Comparison of ENCODE assay signal across 8 mouse cellular contexts in the genomic region with DNA sequence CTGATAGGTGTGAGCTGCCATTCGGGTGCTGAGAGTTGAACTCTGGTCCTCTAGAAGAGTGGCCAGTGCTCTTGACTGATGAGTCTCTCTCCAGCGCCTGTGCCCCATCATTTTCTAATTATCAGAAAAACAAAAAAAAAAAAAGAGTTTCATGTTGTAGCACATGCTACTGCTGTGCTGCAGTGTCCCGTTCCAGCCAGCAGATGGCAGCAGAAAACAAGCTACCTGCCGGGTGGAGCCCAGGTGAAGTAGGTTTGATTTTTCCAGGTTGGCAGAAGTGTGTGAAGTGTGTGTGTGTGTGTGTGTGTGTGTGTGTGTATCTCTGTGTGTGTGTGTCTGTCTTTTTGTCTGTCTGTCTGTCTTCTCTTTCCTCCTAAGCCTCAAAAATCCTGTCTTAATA. TPM values are rescaled to one million over a fixed set of nuclear protein-coding genes. Genes with fewer than 3 reads are reported as not detected.
DNase-seq lines count a peak whose midpoint lies in the region; ATAC-seq and TF ChIP-seq lines count a peak whose summit lies in the region.

No protein-coding gene starts in this region.

- no peak overlapping the region for H3K4me2 ChIP-seq in hindbrain, embryonic 11.5 days (replicated peaks; ENCODE audit: low read depth, low read length)
- no peak overlapping the region for H3K4me2 ChIP-seq in hindbrain, embryonic 13.5 days

- H3K27ac ChIP-seq in hindbrain, embryonic 11.5 days (ENCODE audit: low read depth, low read length) = no peak overlapping the region
- H3K27ac ChIP-seq in hindbrain, embryonic 13.5 days = no peak overlapping the region
- no peak overlapping the region for H3K27ac ChIP-seq in MEL (ENCODE audit: control insufficient read depth, low read depth, low read length)
- no peak overlapping the region for H3K27ac ChIP-seq in cerebellum, adult 2 months (ENCODE audit: insufficient read depth, low read length)
- no peak overlapping the region for H3K27ac ChIP-seq in limb, embryonic 10.5 days

- peak; percentile 80 for DNase-seq in hindbrain, embryonic 11.5 days (ENCODE audit: low spot score)
- peak; percentile 38 for DNase-seq in MEL (ENCODE audit: low read depth, low spot score)
- DNase-seq in cerebellum, adult 2 months = peak; percentile 61 to 78
- peak; percentile 81 for DNase-seq in heart, postnatal 4 days
- DNase-seq in limb, embryonic 10.5 days (ENCODE audit: low spot score) = peak; percentile 86
- peak; percentile 48 for DNase-seq in right cerebral cortex, adult 18-20 months
- DNase-seq in urinary bladder, postnatal 36 days (ENCODE audit: low spot score in 2 of 2) = peak; percentile 45 to 58

- ATAC-seq in hindbrain, embryonic 11.5 days (ENCODE audit: low FRiP score) = no peak
- no peak for ATAC-seq in hindbrain, embryonic 13.5 days (ENCODE audit: low FRiP score)

- 12% methylated on average over 4 of the region's 4 CpGs for WGBS in hindbrain, embryonic 11.5 days
- WGBS in hindbrain, embryonic 13.5 days = 10% methylated on average over 4 of the region's 4 CpGs
- WGBS in cerebellum, adult 2 months = 16% methylated on average over 4 of the region's 4 CpGs
- 7% methylated on average over 4 of the region's 4 CpGs for WGBS in limb, embryonic 10.5 days

- peak; percentile 75 for TF ChIP-seq RAD21 in MEL (IDR thresholded peaks at IDR 0.05; ENCODE audit: low read depth, low read length)

- H3K4me1 ChIP-seq in hindbrain, embryonic 11.5 days (replicated peaks; ENCODE audit: control insufficient read depth, insufficient read depth, low read length) = no peaks in the 10 kb centered on the region; the same call in 1 of the 2 replicates
- H3K4me1 ChIP-seq in hindbrain, embryonic 13.5 days (replicated peaks) = peaks cover 21% of the 10 kb centered on the region
- H3K4me1 ChIP-seq in MEL (ENCODE audit: control insufficient read depth in 1 of 2, insufficient read depth in 2 of 2, low read length in 2 of 2) = no peaks in the 10 kb centered on the region
- no peaks in the 10 kb centered on the region for H3K4me1 ChIP-seq in cerebellum, adult 2 months (ENCODE audit: control insufficient read depth, insufficient read depth, low read length)
- peaks cover 39% of the 10 kb centered on the region for H3K4me1 ChIP-seq in limb, embryonic 10.5 days

- TF ChIP-seq EP300 in MEL (IDR thresholded peaks at IDR 0.05; ENCODE audit: low read depth in 1 of 2, low read length in 2 of 2) = no peak

- TF ChIP-seq CTCF in MEL (IDR thresholded peaks at IDR 0.05 in 2 of 3, conservative IDR thresholded peaks at IDR 0.05 in 1 of 3; ENCODE audit: control insufficient read depth in 1 of 3, insufficient read depth in 1 of 3, low read depth in 2 of 3, low read length in 3 of 3, poor library complexity in 1 of 3, severe bottlenecking in 1 of 3) = peak; percentile 59 to 93 (median 74)
- TF ChIP-seq CTCF in cerebellum, adult 2 months (IDR thresholded peaks at IDR 0.05; ENCODE audit: borderline replicate concordance, insufficient read depth, low read depth, low read length) = peak; percentile 95

- H3K79me2 ChIP-seq in MEL (ENCODE audit: control insufficient read depth, insufficient read depth, low read length, poor library complexity) = no peaks in the 10 kb centered on the region

- no peaks in the 10 kb centered on the region for H3K36me3 ChIP-seq in hindbrain, embryonic 11.5 days (ENCODE audit: control insufficient read depth, insufficient read depth, low read length)
- H3K36me3 ChIP-seq in hindbrain, embryonic 13.5 days = no peaks in the 10 kb centered on the region
- H3K36me3 ChIP-seq in MEL (ENCODE audit: control insufficient read depth in 1 of 2, insufficient read depth in 2 of 2, low read length in 2 of 2) = no peaks in the 10 kb centered on the region
- no peaks in the 10 kb centered on the region for H3K36me3 ChIP-seq in limb, embryonic 10.5 days

- no peak overlapping the region for H3K4me3 ChIP-seq in hindbrain, embryonic 11.5 days (ENCODE audit: low read depth, low read length)
- H3K4me3 ChIP-seq in hindbrain, embryonic 13.5 days = no peak overlapping the region
- no peak overlapping the region for H3K4me3 ChIP-seq in MEL (ENCODE audit: control insufficient read depth in 1 of 2, insufficient read depth in 1 of 2, low read depth in 2 of 2, low read length in 2 of 2)
- H3K4me3 ChIP-seq in cerebellum, adult 2 months (replicated peaks; ENCODE audit: insufficient read depth, low read depth, low read length) = no peak overlapping the region
- no peak overlapping the region for H3K4me3 ChIP-seq in limb, embryonic 10.5 days

- TF ChIP-seq POLR2A in MEL (IDR thresholded peaks at IDR 0.05; ENCODE audit: control insufficient read depth in 1 of 2, insufficient read depth in 1 of 2, low read depth in 1 of 2, low read length in 2 of 2, poor library complexity in 1 of 2) = no peak
- TF ChIP-seq POLR2A in cerebellum, adult 2 months (IDR thresholded peaks at IDR 0.05; ENCODE audit: borderline replicate concordance, insufficient read depth, low read length) = no peak

- no peaks in the 10 kb centered on the region for H3K9me3 ChIP-seq in hindbrain, embryonic 11.5 days (ENCODE audit: control insufficient read depth, low read length)
- H3K9me3 ChIP-seq in hindbrain, embryonic 13.5 days = 0 out of 2 replicates have a peak, but pooled peaks cover 1% of the 10 kb centered on the region
- no peaks in the 10 kb centered on the region for H3K9me3 ChIP-seq in MEL (replicated peaks; ENCODE audit: insufficient read depth, low read length)
- H3K9me3 ChIP-seq in limb, embryonic 10.5 days (replicated peaks) = no peaks in the 10 kb centered on the region

- H3K27me3 ChIP-seq in hindbrain, embryonic 11.5 days (ENCODE audit: control insufficient read depth, insufficient read depth, low read length) = no peaks in the 10 kb centered on the region
- H3K27me3 ChIP-seq in hindbrain, embryonic 13.5 days = peaks cover 17% of the 10 kb centered on the region; the same call in 1 of the 2 replicates
- H3K27me3 ChIP-seq in MEL (ENCODE audit: control insufficient read depth in 1 of 2, insufficient read depth in 2 of 2, low read length in 2 of 2) = no peaks in the 10 kb centered on the region
- no peaks in the 10 kb centered on the region for H3K27me3 ChIP-seq in cerebellum, adult 2 months (ENCODE audit: control insufficient read depth, insufficient read depth, low read length)
- peaks cover 4% of the 10 kb centered on the region; the same call in 1 of the 2 replicates for H3K27me3 ChIP-seq in limb, embryonic 10.5 days (ENCODE audit: low read depth, poor library complexity, severe bottlenecking)

- no peak overlapping the region for H3K9ac ChIP-seq in hindbrain, embryonic 11.5 days (ENCODE audit: low read depth, low read length)
- no peak overlapping the region for H3K9ac ChIP-seq in hindbrain, embryonic 13.5 days
- no peak overlapping the region for H3K9ac ChIP-seq in MEL (ENCODE audit: control insufficient read depth, low read depth, low read length, poor library complexity, severe bottlenecking)

TF ChIP-seq in MEL, 35 proteins besides CTCF, POLR2A, EP300 and RAD21:
- TF ChIP-seq SIN3A (IDR thresholded peaks at IDR 0.05; ENCODE audit: low read length) (no peak), GABPA (IDR thresholded peaks at IDR 0.05; ENCODE audit: low read depth, low read length) (no peak), ZC3H11A (IDR thresholded peaks at IDR 0.05; ENCODE audit: low read depth, low read length) (peak; percentile 51), MXI1 (IDR thresholded peaks at IDR 0.05; ENCODE audit: low read depth, low read length) (no peak), ZNF384 (IDR thresholded peaks at IDR 0.05; ENCODE audit: low read depth, low read length) (peak; percentile 66), MAX (IDR thresholded peaks at IDR 0.05; ENCODE audit: low read length) (no peak), SMC3 (IDR thresholded peaks at IDR 0.05; ENCODE audit: low read depth, low read length) (peak; percentile 74)

RNA-seq across cellular contexts. Expression of a gene that starts 41.9 kb away (rescaled TPM):
- polyA plus RNA-seq in hindbrain, embryonic 11.5 days (2014; fragmentation: Nextera tagmentation; extraction: Ambion mirVana) = 4.2 and 5.0 TPM in 2 replicates
- polyA plus RNA-seq in hindbrain, embryonic 13.5 days (2015; fragmentation: Nextera tagmentation; extraction: Ambion mirVana) = 6.3 and 6.7 TPM in 2 replicates
- total RNA-seq in MEL (2012; rRNA removed) = not detected in 2 replicates
- not detected for polyA plus RNA-seq in MEL (2012; ENCODE audit: insufficient read depth in 1 of 2, insufficient read length in 2 of 2, low read depth in 1 of 2, low replicate concordance in 2 of 2, missing spikeins in 1 of 2)
- polyA plus RNA-seq in cerebellum, adult 2 months (2012; rRNA removed) = 0.84 and 0.93 TPM in 2 replicates
- total RNA-seq in heart, postnatal 4 days (2021) = under 1 TPM; 0.12 to 0.23 TPM
- polyA plus RNA-seq in limb, embryonic 10.5 days (2016; fragmentation: Nextera tagmentation; extraction: Ambion mirVana) = 11.0 and 13.9 TPM in 2 replicates
